Mouse (Mus musculus) liver, postnatal 0 days (tissue): ENCODE data around the gene Etfbkmt.

Source experiments
- CTCF ChIP-seq: sonication (generic); IDR thresholded peaks from 2 replicates; pipeline ENCODE4 v1.5.1; 2016; ENCODE audit warnings: antibody characterized with exemption, low read depth
- EP300 ChIP-seq: IDR thresholded peaks from 2 replicates; pipeline ENCODE4 v1.6.1; 2016; ENCODE audit warnings: antibody characterized with exemption, low read depth, mild to moderate bottlenecking

GRCm38 (mm10) chr6:149096233-149096632 lies 43.4 kb upstream of the Etfbkmt start:
- TF ChIP-seq CTCF (no peak), EP300 (no peak)
